Mouse (Mus musculus) central nervous system, embryonic 11.5 days (tissue): ENCODE results near the gene Ermp1. TPM values are rescaled to one million over a fixed set of nuclear protein-coding genes. Genes with fewer than 3 reads are reported as not detected.

ENCODE experiments used
- polyA plus RNA-seq: library from polyadenylated mRNA; depleted of rRNA; stranded (reverse); fragments of >200 nt; gene quantifications from 2 replicates; pipeline ENCODE4 v1.2.3, GENCODE M21; 2012; rRNA removed

Gene Ermp1
- polyA plus RNA-seq, result 10.7 and 13.2 TPM in 2 replicates

DNA sequence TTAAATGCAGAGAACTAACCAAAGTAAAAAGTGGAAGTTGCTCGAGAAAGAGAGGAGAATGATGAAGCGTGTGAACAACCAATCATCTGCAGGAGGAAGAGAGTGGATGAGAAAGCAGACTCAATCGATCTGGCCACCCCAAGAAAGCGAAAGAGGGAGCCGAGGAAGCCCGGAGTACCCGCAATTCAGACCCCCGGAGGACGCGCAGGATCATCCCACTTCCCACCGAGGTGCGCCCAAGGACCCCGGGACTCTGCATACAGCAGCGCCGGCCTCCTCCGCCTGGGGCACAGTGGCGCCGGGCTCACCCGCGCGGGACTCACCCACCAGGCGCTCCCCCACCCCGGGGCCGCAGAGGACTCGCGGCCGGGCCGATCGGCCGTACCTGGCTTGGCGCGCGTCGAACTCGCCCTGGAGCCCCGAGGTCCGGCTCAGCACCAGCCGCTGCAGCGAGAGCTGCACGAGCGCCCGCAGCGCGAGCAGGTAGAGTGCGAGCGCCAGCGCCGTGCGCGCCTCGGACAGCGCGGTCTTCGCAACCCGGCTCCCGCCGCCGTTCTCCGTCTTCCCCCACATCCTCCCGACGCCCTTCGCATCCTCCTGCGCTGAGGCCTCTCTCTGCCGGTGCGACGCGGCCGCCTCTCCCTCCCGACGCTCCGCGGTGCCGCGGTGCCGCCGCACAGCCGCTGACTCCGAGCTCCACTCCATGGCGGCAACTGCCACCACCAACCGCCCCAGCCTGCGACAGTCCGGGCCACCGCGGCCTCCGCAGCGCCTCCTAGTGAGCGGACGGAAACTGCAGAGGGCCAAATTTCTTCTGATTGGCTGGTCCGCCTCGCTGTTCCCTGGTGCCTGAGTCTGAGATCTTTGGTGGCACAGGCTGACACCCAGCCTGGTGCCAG lies at the start of gene Ermp1:
Gene Ermp1, minus strand, starts transcription at position 765 of the 899 bp plus-strand sequence.

DNA sequence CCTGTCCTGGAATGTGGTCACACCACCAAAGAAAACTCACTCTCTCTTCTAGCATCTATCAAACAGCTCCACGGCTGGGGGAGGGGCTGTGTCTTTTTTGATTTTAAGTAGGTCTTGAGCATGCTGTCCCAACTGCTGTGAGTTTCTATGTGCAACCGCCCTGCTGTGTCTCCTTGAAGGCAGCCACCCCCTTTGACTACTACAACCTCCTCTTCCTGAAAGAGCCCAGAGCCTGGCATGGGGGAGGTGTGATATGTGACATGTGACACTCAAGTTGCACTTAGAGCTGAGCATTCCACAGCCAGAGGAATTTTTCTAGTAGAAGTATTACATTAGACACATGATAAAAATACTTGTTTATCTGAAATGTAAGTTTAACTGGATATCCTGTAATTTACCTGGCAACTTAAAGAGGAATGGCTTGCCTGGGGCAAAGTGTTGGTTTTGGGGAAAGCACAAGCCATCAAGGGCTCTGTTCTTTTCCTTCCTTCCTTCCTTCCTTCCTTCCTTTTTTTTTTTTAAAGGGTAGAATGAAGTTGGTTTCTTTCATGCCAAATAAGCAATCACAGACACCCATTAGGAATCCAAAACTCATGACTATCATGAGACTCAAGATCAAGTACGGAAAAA lies 49.1 kb upstream of the Ermp1 start, which contains the start of gene Mlana:
Gene Mlana, plus strand, starts transcription at position 580 of the 630 bp plus-strand sequence.

Other genes starting within 250 kb of the Ermp1 start
- not detected in 2 replicates for gene Pdcd1lg2, start 237.5 kb downstream of the Ermp1 start, polyA plus RNA-seq
- 19.6 and 30.5 TPM in 2 replicates for gene Ric1, start 126.1 kb downstream of the Ermp1 start, polyA plus RNA-seq
- 0.09 and 0.14 TPM in 2 replicates for gene Mlana, start 49.4 kb upstream of the Ermp1 start, polyA plus RNA-seq
- 9.9 and 24.6 TPM in 2 replicates for gene 9930021J03Rik, start 157.6 kb upstream of the Ermp1 start, polyA plus RNA-seq
- 15.5 and 16.6 TPM in 2 replicates for gene Ranbp6, start 164.6 kb upstream of the Ermp1 start, polyA plus RNA-seq